Mouse (Mus musculus): Measurements from ENCODE around the gene Ndufa3.
"Not testable (repeated sequence)": the region's sequence is repeated elsewhere in the genome, so short reads cannot be mapped to it uniquely, and the experiment has no call there.

Gene Ndufa3

DNA sequence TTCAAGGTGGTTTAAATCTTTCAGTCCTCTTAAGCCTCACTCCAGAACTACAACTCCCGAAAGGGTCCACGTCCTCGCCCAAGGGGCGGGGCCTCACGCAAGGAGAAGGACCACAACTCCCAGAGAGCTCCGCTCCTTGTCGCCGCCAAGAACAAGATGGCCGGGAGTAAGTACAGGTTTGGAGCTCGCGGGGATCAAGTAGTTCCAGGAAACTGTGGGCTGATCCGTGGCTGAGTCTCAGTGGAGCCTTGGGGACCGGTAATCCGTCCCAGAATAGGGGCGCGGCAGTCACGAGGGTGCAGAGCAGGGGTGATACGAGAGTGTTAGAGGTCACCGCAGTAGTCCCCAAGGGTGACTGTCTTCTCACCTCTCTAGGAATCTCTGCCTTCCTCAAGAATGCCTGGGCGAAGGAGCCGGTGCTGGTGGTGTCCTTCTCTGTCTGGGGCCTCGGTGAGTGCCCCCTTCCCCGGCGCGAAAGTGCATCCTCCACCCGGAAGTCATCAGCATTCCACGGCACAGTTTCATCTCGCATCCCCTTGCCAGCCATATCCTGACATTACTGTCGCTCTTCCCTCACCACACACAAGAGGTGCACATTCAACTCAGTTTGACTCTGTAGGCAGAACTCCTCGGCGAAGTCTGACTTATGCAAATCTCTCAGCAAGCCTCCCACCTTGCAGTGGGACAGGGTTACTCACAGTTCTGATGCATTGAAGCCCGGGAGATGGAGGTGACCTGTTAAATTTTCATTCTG is at the start of gene Ndufa3:
Gene Ndufa3 (plus strand): TSS at position 132 of the 754 bp plus-strand sequence.
- peak; percentile 85 for DNase-seq

DNA sequence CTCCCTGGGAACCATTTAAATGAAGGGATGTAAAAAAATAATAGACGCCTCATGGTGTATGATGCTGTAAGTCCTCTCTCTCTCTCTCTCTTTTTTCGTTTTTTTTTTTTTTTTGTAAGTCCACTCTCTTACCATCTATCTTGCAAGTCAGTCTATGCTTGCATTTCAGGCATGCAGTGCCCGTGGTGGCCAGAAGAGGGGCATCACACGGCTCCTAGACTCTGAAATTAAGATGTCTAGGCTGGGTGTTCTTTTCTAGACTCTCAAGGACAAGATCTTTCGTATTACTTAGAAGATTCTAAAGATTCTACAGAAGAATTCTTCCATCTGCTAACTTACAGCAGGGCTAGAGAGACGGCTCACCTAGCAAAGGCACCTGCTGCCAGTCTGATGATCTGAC is 47.4 kb upstream of the Ndufa3 start:
- DNase-seq, result no peak

DNA sequence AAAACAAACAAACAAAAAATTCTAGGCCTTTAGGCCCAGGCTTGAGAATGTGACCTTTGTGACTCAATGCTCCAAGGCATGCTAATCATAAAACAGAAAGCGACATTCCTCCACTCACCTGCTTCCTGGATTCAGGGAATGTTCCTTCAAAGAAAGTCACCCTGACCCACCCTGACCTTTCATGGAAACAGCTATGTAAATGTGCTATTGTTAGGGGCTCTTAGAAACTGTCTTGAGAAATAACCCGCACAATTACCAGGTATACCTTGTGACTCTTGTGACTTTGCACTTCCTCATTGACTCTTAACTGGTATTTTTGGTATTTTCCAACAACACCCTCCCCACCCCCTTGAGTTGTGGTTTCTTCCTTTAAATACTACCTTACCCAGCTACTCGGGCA is 46.6 kb upstream of the Ndufa3 start:
- DNase-seq, result not testable (repeated sequence)

DNA sequence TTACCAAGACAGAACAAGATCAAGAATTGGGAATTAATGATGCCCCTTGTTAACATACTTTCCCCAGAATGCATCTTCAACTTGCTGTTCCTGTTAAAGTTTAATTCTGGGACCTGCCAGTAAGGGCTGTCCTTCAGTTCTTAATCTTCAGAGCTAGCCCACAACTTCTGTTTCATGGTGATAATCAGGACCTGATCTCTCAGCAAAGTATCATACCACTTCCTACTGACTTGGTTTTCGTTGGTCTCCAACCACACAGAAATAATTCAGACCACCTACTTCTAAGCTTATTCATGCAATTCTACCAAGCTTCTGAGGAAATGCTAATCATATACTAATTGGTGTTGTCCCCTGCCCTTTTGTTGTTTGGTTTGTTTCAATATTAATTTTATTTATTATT is 45.3 kb upstream of the Ndufa3 start:
- DNase-seq, result no peak

DNA sequence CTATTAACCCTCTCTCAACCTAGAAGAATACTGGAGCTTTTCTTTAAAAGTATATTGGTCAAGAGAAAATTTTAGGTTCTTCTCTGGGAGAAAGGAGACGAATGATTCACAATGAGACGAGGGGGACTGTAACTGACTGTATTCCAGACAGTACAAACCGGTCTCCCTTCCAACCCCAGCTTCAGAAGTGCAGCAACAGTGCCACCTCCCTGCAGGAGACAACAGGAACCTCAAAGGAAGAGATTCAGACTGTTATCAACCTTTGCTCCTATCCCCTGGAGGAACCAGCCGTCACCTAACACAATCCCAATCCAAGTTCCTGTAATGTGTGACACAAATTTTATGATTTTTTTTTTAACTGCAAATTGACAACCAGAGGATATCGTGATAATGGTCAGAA is 43.0 kb upstream of the Ndufa3 start:
- DNase-seq, result no peak

DNA sequence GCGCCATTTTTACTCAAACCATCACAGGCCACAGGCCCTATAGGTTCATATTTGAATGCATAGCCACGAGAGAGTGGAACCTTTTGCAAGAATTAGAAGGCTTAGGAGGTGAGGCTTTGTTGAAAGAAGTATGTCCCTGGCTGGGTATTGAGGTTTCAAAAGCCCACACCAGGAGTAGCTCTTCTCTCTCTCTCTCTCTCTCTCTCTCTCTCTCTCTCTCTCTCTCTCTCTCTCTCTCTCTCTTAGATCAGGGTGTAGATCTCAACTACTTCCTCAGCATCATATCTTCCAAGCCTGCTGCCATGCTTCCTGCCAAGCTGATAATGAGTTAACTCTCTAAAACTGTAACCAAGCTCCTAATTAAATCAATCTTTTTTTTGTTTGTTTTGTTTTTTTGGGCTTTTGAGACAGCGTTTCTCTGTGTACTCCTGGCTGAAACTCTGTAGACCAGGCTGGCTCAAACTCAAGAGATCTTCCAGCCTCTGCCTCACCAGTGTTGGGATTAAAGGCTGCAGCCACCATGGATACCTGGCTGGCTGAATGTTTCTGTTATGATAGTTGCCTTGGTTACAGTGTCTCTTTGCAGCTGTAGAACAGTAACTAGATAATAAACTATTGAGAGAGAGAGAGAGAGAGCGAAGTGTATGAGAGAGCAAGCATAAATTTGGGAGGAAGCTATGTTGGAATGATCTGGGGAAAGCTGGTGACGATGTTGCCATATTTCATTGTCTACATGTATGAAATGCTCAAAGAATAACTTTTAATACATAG is 40.6 kb upstream of the Ndufa3 start:
- DNase-seq, result no peak

DNA sequence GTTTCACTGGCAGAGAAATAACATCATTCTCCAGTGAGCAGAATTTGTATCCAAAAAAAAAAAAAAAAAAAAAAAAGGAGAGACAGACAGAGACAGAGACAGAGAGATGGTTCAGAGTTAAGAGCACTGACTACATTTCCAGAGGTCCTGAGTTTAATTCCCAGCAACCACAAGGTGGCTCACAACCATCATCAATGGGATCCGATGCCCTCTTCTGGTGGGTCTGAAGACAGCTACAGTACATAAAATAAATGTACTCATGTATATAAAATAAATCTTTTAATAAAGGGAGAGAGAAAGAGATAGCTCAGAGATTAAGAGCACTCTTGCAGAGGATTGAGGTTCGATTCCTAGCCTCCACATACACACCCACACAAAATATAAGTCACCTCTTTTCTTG is 39.0 kb upstream of the Ndufa3 start:
- DNase-seq, result no peak

DNA sequence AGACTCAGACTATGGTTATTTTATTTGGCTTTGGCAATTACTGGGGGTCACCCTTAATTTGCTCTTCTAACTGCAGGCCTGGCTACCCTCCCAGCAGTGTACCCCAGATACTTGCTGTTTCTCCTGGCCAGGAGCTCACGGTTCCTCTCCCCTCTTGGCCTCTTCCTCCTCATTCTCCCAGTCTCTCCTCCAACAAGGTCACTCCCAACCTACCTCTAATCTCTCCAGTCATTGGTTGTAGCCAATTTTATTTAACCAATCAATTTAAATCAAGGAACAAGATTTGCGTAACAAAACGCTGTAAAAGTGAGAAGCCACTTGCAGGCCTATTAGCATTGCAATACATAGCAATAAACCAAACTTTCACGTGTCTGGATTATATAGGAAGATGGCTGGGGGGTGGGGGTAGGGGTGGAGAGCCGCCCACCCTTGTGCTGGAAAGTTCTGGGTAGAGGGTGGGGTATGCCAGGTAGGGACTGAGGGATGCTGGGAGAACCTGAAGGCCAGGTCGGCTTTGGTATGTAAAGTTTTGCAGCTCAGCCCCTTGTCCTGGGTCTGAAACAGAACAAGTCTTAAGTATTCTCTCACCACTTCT is 38.1 kb upstream of the Ndufa3 start:
- no peak for DNase-seq

DNA sequence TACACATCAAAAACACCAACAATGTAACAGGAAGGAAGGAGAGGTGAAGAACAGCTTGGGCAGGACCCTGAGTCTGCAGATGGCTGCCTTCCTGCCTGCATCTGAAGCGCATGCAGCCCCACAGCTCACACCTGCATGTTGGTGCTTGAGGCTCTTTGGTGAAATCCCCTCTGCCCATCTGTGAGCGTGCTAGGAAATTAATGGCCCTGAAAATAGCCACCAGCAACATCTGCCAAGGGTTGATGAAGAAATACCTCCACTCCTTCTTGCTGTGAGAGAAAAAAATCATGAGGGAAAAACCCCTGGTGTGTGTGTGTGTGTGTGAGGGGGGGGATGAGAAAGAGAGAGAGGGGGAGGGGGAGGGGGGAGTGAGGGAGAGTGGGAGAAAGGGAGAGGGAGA is 37.1 kb upstream of the Ndufa3 start:
- DNase-seq, result no peak

DNA sequence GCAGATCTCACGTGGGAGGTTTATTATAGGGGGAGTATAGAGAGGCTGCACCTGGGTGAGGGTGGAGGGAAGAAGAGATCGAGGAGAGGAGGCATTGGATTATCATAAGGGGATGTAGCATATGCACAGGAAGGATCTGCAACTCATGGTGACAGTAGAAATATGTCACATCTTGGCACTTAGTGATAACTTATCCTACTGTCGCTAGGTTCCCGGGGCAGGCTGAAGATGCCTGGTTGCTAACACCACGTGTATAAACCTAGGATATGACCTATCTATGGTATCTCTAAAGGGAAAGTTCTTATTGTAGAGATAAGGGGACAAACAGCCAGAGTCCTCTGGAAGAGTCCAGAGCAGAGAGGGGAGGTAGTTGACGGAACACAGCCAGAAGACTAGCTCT is 31.4 kb upstream of the Ndufa3 start:
- DNase-seq, result no peak

DNA sequence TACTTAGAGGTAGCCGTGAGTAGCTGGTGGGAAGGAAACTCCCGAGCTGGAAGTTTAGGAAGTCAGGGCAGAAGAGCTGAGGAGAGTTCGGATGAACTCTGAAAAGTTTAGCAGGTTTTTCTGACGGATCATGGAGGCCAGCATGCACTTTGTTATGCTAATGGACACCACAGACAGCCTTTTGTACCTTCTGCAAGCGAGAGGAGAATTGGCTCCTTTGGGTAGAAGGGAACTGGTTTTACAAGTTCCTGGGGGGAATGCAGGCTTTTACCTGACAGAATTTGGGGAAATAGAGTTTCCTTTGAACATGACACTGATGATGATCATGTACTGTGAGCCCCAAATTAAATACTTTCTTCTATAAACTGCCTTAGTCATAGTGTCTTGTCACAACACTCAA is 30.9 kb upstream of the Ndufa3 start:
- DNase-seq, result no peak

DNA sequence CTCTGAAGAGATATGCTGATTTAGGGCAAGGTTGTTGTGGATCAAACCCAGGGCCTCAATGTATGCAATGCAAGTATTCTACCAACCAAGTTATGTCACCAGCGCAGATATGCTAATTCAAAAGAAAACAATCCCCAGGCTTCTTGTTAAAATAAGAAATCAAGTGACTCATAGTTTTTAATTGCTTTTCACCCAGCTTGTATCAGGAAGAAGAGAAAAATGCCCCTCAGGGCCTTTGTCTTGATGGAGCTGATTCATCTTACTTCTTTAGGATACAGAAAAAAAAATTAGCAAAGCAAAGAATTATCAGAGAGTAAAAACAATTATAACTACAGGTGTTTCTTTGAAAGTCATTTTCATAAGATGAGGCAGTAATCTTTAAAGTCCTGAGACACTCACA is 29.9 kb upstream of the Ndufa3 start:
- DNase-seq, result no peak

DNA sequence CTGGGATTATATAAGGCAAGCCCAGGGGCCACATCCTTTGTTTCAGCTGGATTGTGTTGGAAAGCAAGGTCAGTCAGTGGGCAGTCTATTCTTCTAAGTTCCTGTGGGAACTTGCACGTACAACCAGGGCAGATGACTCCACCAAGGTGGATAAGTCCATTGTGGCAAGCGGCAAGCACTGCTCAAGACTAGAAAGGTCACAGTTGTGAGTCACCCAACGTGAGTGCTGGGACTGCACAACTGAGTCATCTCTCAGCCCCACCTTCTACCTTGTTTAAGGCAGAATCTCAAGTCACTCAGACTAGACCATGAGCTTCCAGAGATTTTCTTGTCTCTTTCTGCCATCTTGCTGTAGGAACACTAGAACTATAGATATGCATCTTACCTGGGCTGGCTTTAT is 26.6 kb upstream of the Ndufa3 start:
- DNase-seq, result no peak

DNA sequence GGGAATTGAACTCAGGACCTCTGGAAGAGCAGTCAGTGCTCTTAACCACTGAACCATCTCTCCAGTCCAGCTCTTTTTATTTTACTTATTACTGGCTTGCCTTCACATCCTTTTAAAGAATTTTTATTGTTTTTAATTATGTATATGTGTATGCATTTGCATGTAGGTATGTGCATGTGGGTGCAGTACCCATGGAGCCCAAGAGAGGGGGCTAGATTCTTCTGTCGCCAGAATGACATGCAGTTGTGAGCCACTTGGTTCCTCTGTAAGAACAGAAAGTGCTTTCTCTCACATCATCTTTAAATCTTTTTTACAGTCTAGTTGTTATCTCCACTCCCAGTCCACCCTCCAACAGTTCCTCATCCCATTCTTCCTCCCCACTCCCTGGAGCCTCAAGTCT is 25.6 kb upstream of the Ndufa3 start:
- no peak for DNase-seq

DNA sequence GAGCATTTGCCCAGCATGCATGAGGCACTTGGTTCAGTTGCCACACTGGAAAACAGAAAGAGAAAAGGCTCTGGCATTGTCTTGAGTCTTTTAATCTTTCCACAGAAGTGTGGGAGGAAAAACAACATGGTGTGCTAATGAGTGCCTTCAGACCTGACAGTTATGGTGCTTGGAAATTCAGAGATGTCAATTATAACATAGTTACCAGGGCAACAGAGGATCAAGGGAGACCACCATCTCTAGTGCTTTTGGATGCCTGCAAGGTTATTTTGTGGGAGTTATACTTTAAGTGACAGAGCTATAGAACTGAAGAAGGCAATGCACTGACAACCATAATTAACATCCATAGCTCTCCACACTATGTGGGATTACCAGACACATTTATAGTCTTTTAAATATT is 23.3 kb upstream of the Ndufa3 start:
- DNase-seq, result no peak

DNA sequence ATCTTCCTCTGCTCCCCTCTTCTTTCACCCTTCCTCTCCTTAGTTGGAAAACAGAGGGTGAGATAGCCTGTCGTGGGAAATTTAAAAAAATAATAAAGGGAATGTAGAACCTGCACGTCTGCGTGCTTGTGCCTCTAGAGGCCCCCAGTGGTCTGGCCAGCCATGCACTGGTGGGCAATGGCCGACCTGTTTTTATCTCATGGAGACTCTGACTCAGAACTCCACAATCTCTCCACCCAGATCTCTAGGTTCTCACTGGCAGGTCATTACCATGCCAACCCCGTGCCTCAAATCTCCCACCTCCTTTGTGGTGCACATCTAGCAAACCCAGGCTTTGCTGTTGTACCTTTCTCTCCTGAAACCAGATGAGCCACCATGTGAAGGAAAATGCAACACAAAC is 22.5 kb upstream of the Ndufa3 start:
- no peak for DNase-seq

DNA sequence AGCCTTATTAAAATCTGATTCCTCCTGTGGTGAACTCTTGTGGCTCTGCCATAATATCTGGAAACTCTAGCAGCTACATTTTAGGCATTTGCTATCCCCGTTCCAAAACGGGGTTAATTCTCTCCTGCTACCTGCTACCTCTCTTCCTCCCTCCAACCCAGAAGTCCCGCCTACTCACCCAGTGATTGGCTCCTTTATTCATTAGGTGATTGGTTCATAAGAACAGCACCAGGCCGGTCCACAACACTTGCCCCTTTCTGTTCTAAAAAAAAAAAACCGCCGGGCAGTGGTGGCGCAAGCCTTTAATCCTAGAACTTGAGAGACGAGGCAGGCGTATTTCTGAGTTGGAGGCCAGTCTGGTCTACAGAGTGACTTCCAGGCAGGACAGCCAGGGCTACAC is 22.0 kb upstream of the Ndufa3 start:
- no peak for DNase-seq

DNA sequence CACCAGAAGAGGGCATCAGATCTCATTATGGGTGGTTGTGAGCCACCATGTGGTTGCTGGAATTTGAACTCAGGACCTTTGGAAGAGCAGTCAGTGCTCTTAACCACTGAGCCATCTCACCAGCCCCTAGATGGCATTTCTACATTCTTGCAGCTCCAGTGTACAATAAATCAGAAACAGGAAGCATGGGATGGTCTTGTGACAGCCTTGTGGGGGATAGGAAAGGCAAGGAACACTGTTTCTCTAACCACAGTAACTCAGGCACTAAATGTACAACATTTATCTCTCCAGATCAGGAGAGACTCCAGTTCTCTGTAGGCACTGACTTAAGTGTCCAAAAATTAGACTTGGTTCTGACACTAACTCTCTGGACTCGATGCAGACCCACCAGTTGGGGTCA is 19.4 kb upstream of the Ndufa3 start:
- DNase-seq, result not testable (repeated sequence)

DNA sequence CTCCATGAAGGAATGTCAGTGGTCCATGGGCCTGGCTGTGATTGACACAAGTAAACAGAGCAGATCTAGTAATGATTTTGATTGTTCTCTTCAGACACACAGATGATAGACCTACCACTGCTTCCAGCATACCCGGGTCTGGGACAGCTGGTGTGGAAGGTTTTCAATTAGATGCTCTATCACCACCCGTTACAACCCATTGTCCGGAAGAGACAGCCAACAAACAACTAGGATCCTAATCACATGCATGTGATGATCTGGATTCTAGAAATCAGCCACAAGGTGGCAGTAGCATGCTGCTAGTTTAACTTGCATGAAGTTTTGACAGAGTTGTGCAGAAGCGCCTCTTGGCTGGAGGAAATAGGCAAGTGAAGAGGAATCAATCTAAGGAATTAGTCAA is 16.1 kb upstream of the Ndufa3 start:
- no peak for DNase-seq

DNA sequence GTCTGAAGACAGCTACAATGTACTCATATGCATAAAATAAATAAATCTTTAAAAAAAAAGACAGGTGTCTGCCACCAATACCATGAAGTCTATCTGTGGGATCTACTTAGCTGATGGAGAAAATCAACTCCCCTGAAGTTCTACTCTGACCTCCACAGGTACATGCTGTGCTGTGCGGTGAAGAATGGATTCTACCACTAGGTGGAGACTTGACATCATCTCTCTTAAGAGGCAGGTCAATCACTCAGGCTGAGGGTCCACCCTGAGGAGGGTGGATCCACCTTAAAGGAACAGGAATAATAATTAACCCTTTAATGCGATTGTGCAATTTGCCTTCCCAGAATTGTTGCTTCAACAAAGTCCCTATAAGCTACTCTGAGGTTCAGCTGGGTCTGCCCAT is 10.4 kb upstream of the Ndufa3 start:
- DNase-seq, result no peak

DNA sequence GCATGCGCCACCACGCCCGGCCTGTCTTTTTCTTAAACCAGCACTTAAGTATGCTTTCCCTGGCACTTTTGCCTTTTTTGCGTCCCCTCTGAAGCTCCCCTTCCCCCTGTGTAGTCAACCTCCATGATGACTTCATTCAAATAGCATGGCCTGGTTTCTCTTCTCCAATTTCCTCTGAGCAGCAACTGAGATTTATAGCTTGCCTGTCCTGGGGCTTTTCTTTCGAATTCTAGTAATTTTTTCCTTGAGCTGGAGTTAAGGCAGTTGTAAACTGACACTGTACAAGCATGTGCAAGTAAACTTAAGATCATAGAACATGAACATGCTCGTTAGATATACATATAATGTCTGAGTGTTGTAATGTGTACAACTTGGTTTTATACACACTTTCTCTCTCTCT is 9.8 kb upstream of the Ndufa3 start:
- no peak for DNase-seq

DNA sequence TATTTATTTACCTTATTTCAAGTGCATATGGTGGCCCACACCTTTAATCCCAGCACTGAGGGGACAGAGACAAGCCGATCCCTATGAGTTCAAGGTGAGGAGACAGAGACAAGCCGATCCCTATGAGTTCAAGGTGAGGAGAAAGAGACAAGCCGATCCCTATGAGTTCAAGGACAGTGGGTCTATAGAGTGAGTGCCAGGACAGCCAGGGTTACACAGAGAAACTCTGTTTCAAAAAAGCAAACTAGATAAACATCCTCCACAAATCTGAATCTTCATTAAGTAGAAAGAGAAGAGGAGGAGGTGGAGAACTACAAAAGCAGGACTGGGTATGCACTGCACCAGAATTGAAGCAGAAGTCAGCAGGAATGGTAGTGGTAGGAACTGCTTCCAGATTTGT is 8.5 kb upstream of the Ndufa3 start:
- no peak for DNase-seq

DNA sequence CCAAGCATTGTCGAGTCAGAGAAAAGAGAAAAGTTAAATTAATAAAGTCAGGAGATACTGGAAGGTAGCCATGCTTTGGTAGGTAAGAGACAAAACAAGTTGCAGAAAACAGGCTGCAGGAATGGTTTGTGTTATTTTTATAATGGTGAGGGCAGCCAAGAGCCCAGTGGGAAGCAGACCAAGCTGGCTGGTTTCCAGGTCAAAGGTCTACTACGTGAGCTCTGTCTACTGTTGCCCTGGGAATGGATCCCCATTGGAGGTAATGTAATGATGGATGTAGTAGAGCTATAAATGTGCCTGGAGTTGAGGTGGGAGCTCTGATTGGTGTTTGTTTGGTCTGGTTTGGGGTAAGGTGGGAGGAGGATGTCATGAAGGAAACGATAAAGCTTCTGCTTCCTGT is 8.1 kb upstream of the Ndufa3 start:
- no peak for DNase-seq

DNA sequence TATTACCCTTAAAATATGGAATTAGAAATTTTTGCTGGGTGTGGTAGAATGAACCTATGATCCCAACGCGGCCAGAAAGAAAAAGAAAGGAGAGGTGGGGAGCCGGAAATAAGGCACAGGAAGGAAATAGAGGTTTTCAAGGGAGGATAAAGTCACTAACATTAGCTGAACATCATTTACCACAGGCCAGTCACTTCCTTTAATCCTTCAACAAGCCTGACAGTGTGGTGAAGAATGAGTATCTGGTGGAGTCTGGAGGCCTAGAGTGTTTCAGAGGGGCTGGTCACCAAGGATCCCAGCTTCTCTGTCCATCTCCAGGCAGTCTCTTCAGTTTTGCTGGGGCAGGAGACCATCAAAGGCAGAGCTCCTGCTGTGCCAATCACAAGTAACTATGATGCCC is 6.7 kb upstream of the Ndufa3 start:
- DNase-seq, result no peak

Measured in cerebellum, adult 11 months (tissue).